Mouse (Mus musculus): ENCODE measurements around the gene Rab5c. TPM values are rescaled to one million over a fixed set of nuclear protein-coding genes. Genes with fewer than 3 reads are reported as not detected.

The Rab5c gene
- polyA plus RNA-seq, 1 experiment from 2014 or later = 63.3 TPM

- no peak overlapping the region for H3K4me2 ChIP-seq (ENCODE audit: low read depth)
- no peaks in the 10 kb centered on the region for H3K9me3 ChIP-seq (ENCODE audit: control insufficient read depth, low read length)
- H3K4me1 ChIP-seq (ENCODE audit: control insufficient read depth, insufficient read depth, low read length) = 0 out of 2 replicates have a peak, but pooled peaks cover 4% of the 10 kb centered on the region
- H3K36me3 ChIP-seq (ENCODE audit: control insufficient read depth, insufficient read depth, low read length) = no peaks in the 10 kb centered on the region
- H3K27me3 ChIP-seq (ENCODE audit: control insufficient read depth, insufficient read depth, low read length) = peaks cover 16% of the 10 kb centered on the region
- no peak overlapping the region for H3K27ac ChIP-seq (ENCODE audit: low read depth, low read length)
- DNase-seq (ENCODE audit: low spot score) (no peak), ATAC-seq (ENCODE audit: insufficient read depth, low FRiP score, low TSS enrichment) (no peak)
- no peak overlapping the region for H3K9ac ChIP-seq (ENCODE audit: low read length)
- H3K4me3 ChIP-seq (ENCODE audit: low read depth, low read length) = no peak overlapping the region
- WGBS = 91% methylated on average over 12 of the region's 12 CpGs
These were observed 19.6 kb upstream of the Rab5c start for GRCm38 (mm10) chr11:100757566-100757965.

DNA sequence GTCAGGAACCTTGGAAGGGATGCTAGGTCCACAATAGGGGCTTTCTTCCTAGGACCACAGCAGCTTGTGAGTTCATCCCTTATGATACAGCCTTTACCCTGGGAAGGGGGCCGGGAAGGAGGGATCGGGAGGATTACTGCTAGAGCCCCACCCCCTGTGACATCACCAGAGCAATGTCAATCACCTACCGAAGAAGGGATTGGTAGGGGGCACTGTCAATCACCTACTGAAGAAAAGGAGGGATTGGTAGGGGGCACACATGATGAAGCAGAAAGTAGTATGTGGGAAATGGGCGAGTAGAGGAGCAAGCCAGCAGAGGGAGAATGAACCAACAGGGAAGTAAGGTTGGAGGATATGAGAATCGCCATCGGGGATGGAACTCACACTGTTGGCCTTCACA lies 18.5 kb upstream of the Rab5c start:
- H3K9me3 ChIP-seq (ENCODE audit: control insufficient read depth, low read length) = no peaks in the 10 kb centered on the region
- H3K36me3 ChIP-seq (ENCODE audit: control insufficient read depth, insufficient read depth, low read length) = no peaks in the 10 kb centered on the region
- H3K9ac ChIP-seq (ENCODE audit: low read length) = no peak overlapping the region
- H3K4me3 ChIP-seq (ENCODE audit: low read depth, low read length) = no peak overlapping the region
- WGBS = 73% methylated on average over 6 of the region's 6 CpGs
- H3K27me3 ChIP-seq (ENCODE audit: control insufficient read depth, insufficient read depth, low read length) = peaks cover 16% of the 10 kb centered on the region
- ATAC-seq (ENCODE audit: insufficient read depth, low FRiP score, low TSS enrichment) (no peak), DNase-seq (ENCODE audit: low spot score) (no peak)
- no peaks in the 10 kb centered on the region for H3K4me1 ChIP-seq (ENCODE audit: control insufficient read depth, insufficient read depth, low read length)
- no peak overlapping the region for H3K4me2 ChIP-seq (ENCODE audit: low read depth)
- H3K27ac ChIP-seq (ENCODE audit: low read depth, low read length) = no peak overlapping the region

- ATAC-seq (ENCODE audit: insufficient read depth, low FRiP score, low TSS enrichment) (no peak), DNase-seq (ENCODE audit: low spot score) (no peak)
- no peak overlapping the region for H3K4me2 ChIP-seq (ENCODE audit: low read depth)
- H3K36me3 ChIP-seq (ENCODE audit: control insufficient read depth, insufficient read depth, low read length) = no peaks in the 10 kb centered on the region
- no peaks in the 10 kb centered on the region for H3K4me1 ChIP-seq (ENCODE audit: control insufficient read depth, insufficient read depth, low read length)
- no peaks in the 10 kb centered on the region for H3K9me3 ChIP-seq (ENCODE audit: control insufficient read depth, low read length)
- no peak overlapping the region for H3K9ac ChIP-seq (ENCODE audit: low read length)
- WGBS = 85% methylated on average over 3 of the region's 3 CpGs
- H3K27ac ChIP-seq (ENCODE audit: low read depth, low read length) = no peak overlapping the region
- H3K27me3 ChIP-seq (ENCODE audit: control insufficient read depth, insufficient read depth, low read length) = peaks cover 7% of the 10 kb centered on the region
- no peak overlapping the region for H3K4me3 ChIP-seq (ENCODE audit: low read depth, low read length)
These were observed 16.7 kb upstream of the Rab5c start for GRCm38 (mm10) chr11:100754693-100755057.

DNA sequence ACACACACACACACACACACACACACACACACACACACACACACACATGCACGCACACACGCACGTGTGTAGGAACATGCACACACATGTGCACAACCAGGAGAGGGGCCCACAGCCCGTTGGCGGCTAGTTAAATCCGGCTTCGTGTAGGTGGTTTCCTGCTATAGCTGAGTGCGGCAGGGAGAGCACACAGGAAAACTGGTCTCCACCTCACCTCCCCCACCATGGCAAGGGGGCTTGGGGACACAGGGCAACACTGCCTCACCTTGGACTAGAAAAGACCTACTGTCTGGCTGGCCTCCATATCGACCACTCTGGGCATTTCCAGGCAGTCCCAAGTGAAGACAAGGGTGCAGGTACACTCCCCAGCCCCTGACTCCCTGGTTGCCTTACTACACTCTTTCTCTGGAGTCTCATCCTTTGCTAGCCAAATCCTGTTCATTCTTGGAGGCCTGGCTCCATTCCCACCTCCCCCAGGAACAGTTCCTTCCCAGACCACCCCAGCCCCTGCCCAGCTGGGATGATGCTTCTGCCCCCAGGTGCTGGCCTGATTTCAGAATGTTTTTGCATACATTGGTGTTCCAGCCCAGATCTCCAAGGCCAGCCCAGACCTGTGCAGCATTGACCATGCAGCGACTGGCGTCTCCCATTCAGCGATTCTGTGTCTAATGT lies 16.1 kb upstream of the Rab5c start:
- DNase-seq (ENCODE audit: low spot score) = no peak
- H3K4me3 ChIP-seq (ENCODE audit: low read depth, low read length) = no peak overlapping the region
- no peaks in the 10 kb centered on the region for H3K4me1 ChIP-seq (ENCODE audit: control insufficient read depth, insufficient read depth, low read length)
- H3K9ac ChIP-seq (ENCODE audit: low read length) = no peak overlapping the region
- H3K9me3 ChIP-seq (ENCODE audit: control insufficient read depth, low read length) = no peaks in the 10 kb centered on the region
- ATAC-seq (ENCODE audit: insufficient read depth, low FRiP score, low TSS enrichment) = no peak
- 87% methylated on average over 11 of the region's 12 CpGs for WGBS
- H3K27ac ChIP-seq (ENCODE audit: low read depth, low read length) = no peak overlapping the region
- no peak overlapping the region for H3K4me2 ChIP-seq (ENCODE audit: low read depth)
- no peaks in the 10 kb centered on the region for H3K36me3 ChIP-seq (ENCODE audit: control insufficient read depth, insufficient read depth, low read length)
- peaks cover 2% of the 10 kb centered on the region for H3K27me3 ChIP-seq (ENCODE audit: control insufficient read depth, insufficient read depth, low read length)

DNA sequence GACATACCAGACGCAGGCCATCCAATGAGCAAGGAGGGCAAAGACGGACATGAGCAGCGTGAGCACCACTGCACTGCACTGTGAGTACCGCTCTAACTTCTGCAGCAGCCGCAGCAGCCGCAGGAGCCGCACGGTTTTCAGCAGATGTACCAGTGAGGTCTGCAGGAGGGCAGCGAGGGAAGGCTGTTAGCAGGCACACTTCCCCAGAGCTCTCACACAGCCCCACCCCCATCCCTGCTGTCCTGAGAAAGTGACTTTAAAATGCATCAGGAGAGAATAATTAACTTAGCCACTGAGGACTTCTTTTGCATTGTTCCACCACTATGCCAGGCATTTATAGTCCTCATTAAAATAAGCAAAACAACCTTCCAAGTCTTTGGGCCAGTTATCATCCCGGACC lies 14.3 kb upstream of the Rab5c start:
- no peak overlapping the region for H3K4me3 ChIP-seq (ENCODE audit: low read depth, low read length)
- no peaks in the 10 kb centered on the region for H3K9me3 ChIP-seq (ENCODE audit: control insufficient read depth, low read length)
- no peak overlapping the region for H3K4me2 ChIP-seq (ENCODE audit: low read depth)
- no peaks in the 10 kb centered on the region for H3K4me1 ChIP-seq (ENCODE audit: control insufficient read depth, insufficient read depth, low read length)
- WGBS = 20% methylated on average over 10 of the region's 10 CpGs
- DNase-seq (ENCODE audit: low spot score) (no peak), ATAC-seq (ENCODE audit: insufficient read depth, low FRiP score, low TSS enrichment) (no peak)
- H3K27ac ChIP-seq (ENCODE audit: low read depth, low read length) = no peak overlapping the region
- H3K9ac ChIP-seq (ENCODE audit: low read length) = no peak overlapping the region
- H3K36me3 ChIP-seq (ENCODE audit: control insufficient read depth, insufficient read depth, low read length) = no peaks in the 10 kb centered on the region
- no peaks in the 10 kb centered on the region for H3K27me3 ChIP-seq (ENCODE audit: control insufficient read depth, insufficient read depth, low read length)

- whole genome bisulfite sequencing = 91% methylated on average over 16 of the region's 16 CpGs
- no peak overlapping the region for H3K27ac ChIP-seq (ENCODE audit: low read depth, low read length)
- H3K4me2 ChIP-seq (ENCODE audit: low read depth) = no peak overlapping the region
- H3K27me3 ChIP-seq (ENCODE audit: control insufficient read depth, insufficient read depth, low read length) = no peaks in the 10 kb centered on the region
- DNase-seq (ENCODE audit: low spot score) = no peak
- no peak for ATAC-seq (ENCODE audit: insufficient read depth, low FRiP score, low TSS enrichment)
- H3K4me3 ChIP-seq (ENCODE audit: low read depth, low read length) = no peak overlapping the region
- H3K4me1 ChIP-seq (ENCODE audit: control insufficient read depth, insufficient read depth, low read length) = no peaks in the 10 kb centered on the region
- H3K9me3 ChIP-seq (ENCODE audit: control insufficient read depth, low read length) = no peaks in the 10 kb centered on the region
- H3K36me3 ChIP-seq (ENCODE audit: control insufficient read depth, insufficient read depth, low read length) = no peaks in the 10 kb centered on the region
- no peak overlapping the region for H3K9ac ChIP-seq (ENCODE audit: low read length)
These were observed 12.1 kb upstream of the Rab5c start for GRCm38 (mm10) chr11:100750127-100750526.

- no peak overlapping the region for H3K27ac ChIP-seq (ENCODE audit: low read depth, low read length)
- H3K4me2 ChIP-seq (ENCODE audit: low read depth) = no peak overlapping the region
- no peaks in the 10 kb centered on the region for H3K9me3 ChIP-seq (ENCODE audit: control insufficient read depth, low read length)
- DNase-seq (ENCODE audit: low spot score) = no peak
- no peak for ATAC-seq (ENCODE audit: insufficient read depth, low FRiP score, low TSS enrichment)
- no peaks in the 10 kb centered on the region for H3K36me3 ChIP-seq (ENCODE audit: control insufficient read depth, insufficient read depth, low read length)
- no peaks in the 10 kb centered on the region for H3K4me1 ChIP-seq (ENCODE audit: control insufficient read depth, insufficient read depth, low read length)
- WGBS = 45% methylated on average over 25 of the region's 25 CpGs
- H3K9ac ChIP-seq (ENCODE audit: low read length) = no peak overlapping the region
- no peak overlapping the region for H3K4me3 ChIP-seq (ENCODE audit: low read depth, low read length)
- no peaks in the 10 kb centered on the region for H3K27me3 ChIP-seq (ENCODE audit: control insufficient read depth, insufficient read depth, low read length)
These were observed 11.5 kb upstream of the Rab5c start for GRCm38 (mm10) chr11:100749469-100749868.

- ATAC-seq (ENCODE audit: insufficient read depth, low FRiP score, low TSS enrichment) (no peak), DNase-seq (ENCODE audit: low spot score) (no peak)
- H3K9me3 ChIP-seq (ENCODE audit: control insufficient read depth, low read length) = no peaks in the 10 kb centered on the region
- H3K27ac ChIP-seq (ENCODE audit: low read depth, low read length) = no peak overlapping the region
- 79% methylated on average over 4 of the region's 4 CpGs for WGBS
- no peaks in the 10 kb centered on the region for H3K36me3 ChIP-seq (ENCODE audit: control insufficient read depth, insufficient read depth, low read length)
- H3K27me3 ChIP-seq (ENCODE audit: control insufficient read depth, insufficient read depth, low read length) = no peaks in the 10 kb centered on the region
- no peak overlapping the region for H3K4me2 ChIP-seq (ENCODE audit: low read depth)
- no peaks in the 10 kb centered on the region for H3K4me1 ChIP-seq (ENCODE audit: control insufficient read depth, insufficient read depth, low read length)
- no peak overlapping the region for H3K9ac ChIP-seq (ENCODE audit: low read length)
- H3K4me3 ChIP-seq (ENCODE audit: low read depth, low read length) = no peak overlapping the region
These were observed 10.6 kb upstream of the Rab5c start for GRCm38 (mm10) chr11:100748620-100749019.

DNA sequence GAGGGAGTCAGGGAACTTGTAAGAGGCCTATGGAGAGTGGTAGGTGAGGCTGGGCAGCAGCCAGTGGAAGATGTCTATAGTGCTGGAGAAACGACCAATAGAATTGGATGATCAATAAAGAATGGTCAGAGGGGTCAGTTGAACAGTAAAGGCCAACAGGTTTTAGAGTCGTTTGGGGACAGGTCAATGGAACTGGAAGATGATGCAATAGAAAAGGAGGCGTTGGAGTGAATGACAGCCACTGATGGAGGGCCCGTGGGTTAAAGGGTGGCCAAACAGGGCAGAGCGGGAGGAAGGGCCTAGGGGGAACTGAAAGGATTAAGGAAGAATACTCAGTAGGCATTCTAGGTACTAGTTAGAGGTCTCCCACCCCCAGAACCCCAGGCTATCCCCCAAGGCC lies 9.1 kb upstream of the Rab5c start:
- H3K4me1 ChIP-seq (ENCODE audit: control insufficient read depth, insufficient read depth, low read length) = no peaks in the 10 kb centered on the region
- no peak overlapping the region for H3K27ac ChIP-seq (ENCODE audit: low read depth, low read length)
- no peak overlapping the region for H3K4me2 ChIP-seq (ENCODE audit: low read depth)
- no peak overlapping the region for H3K4me3 ChIP-seq (ENCODE audit: low read depth, low read length)
- H3K9ac ChIP-seq (ENCODE audit: low read length) = no peak overlapping the region
- ATAC-seq (ENCODE audit: insufficient read depth, low FRiP score, low TSS enrichment) (no peak), DNase-seq (ENCODE audit: low spot score) (no peak)
- H3K36me3 ChIP-seq (ENCODE audit: control insufficient read depth, insufficient read depth, low read length) = no peaks in the 10 kb centered on the region
- H3K27me3 ChIP-seq (ENCODE audit: control insufficient read depth, insufficient read depth, low read length) = no peaks in the 10 kb centered on the region
- 63% methylated on average over 5 of the region's 5 CpGs for WGBS
- no peaks in the 10 kb centered on the region for H3K9me3 ChIP-seq (ENCODE audit: control insufficient read depth, low read length)
